Mouse (Mus musculus): Measurements from ENCODE around the gene 5031439G07Rik. TPM values are rescaled to one million over a fixed set of nuclear protein-coding genes. Genes with fewer than 3 reads are reported as not detected.

Gene 5031439G07Rik
- polyA plus RNA-seq, 1 experiment from 2014 or later: 39.3 TPM

- H3K27me3 ChIP-seq: 0 out of 2 replicates have a peak, but pooled peaks cover 3% of the 10 kb centered on the region
- H3K27ac ChIP-seq (replicated peaks): no peak overlapping the region
- 71% methylated on average over 11 of the region's 11 CpGs for WGBS
- peaks cover 17% of the 10 kb centered on the region for H3K4me1 ChIP-seq (replicated peaks)
- no peaks in the 10 kb centered on the region for H3K36me3 ChIP-seq
- no peak for ATAC-seq (ENCODE audit: low FRiP score, low read depth)
- no peak overlapping the region for H3K4me2 ChIP-seq
- no peak overlapping the region for H3K9ac ChIP-seq
- no peak overlapping the region for H3K4me3 ChIP-seq
- no peaks in the 10 kb centered on the region for H3K9me3 ChIP-seq
Observed at GRCm38 (mm10) chr15:85015771-85016170, 27.4 kb upstream of the 5031439G07Rik start.

- H3K9me3 ChIP-seq: no peaks in the 10 kb centered on the region
- H3K4me1 ChIP-seq (replicated peaks): peaks cover 17% of the 10 kb centered on the region
- H3K9ac ChIP-seq: no peak overlapping the region
- no peak overlapping the region for H3K4me2 ChIP-seq
- WGBS: 54% methylated on average over 2 of the region's 2 CpGs
- H3K27ac ChIP-seq (replicated peaks): no peak overlapping the region
- no peak overlapping the region for H3K4me3 ChIP-seq
- H3K27me3 ChIP-seq: 0 out of 2 replicates have a peak, but pooled peaks cover 3% of the 10 kb centered on the region
- no peak for ATAC-seq (ENCODE audit: low FRiP score, low read depth)
- H3K36me3 ChIP-seq: no peaks in the 10 kb centered on the region
Observed at GRCm38 (mm10) chr15:85012662-85013054, 24.3 kb upstream of the 5031439G07Rik start.

GRCm38 (mm10) chr15:85011895-85012661 is 23.7 kb upstream of the 5031439G07Rik start:
- no peaks in the 10 kb centered on the region for H3K9me3 ChIP-seq
- peaks cover 14% of the 10 kb centered on the region for H3K4me1 ChIP-seq (replicated peaks)
- 0 out of 2 replicates have a peak, but pooled peaks cover 3% of the 10 kb centered on the region for H3K27me3 ChIP-seq
- H3K4me3 ChIP-seq: no peak overlapping the region
- no peak overlapping the region for H3K9ac ChIP-seq
- H3K27ac ChIP-seq (replicated peaks): no peak overlapping the region
- H3K36me3 ChIP-seq: no peaks in the 10 kb centered on the region
- ATAC-seq (ENCODE audit: low FRiP score, low read depth): no peak
- 32% methylated on average over 19 of the region's 19 CpGs for WGBS
- no peak overlapping the region for H3K4me2 ChIP-seq

- H3K4me3 ChIP-seq: no peak overlapping the region
- H3K9me3 ChIP-seq: no peaks in the 10 kb centered on the region
- H3K4me2 ChIP-seq: no peak overlapping the region
- no peaks in the 10 kb centered on the region for H3K27me3 ChIP-seq
- no peak for ATAC-seq (ENCODE audit: low FRiP score, low read depth)
- H3K4me1 ChIP-seq (replicated peaks): peaks cover 7% of the 10 kb centered on the region; the same call in 1 of the 2 replicates
- H3K27ac ChIP-seq (replicated peaks): no peak overlapping the region
- H3K36me3 ChIP-seq: no peaks in the 10 kb centered on the region
- WGBS: 83% methylated on average over 8 of the region's 8 CpGs
- no peak overlapping the region for H3K9ac ChIP-seq
Observed at GRCm38 (mm10) chr15:85009666-85010065, 21.3 kb upstream of the 5031439G07Rik start.

GRCm38 (mm10) chr15:85000984-85001982 is 12.9 kb upstream of the 5031439G07Rik start:
- 19% methylated on average over 29 of the region's 29 CpGs for WGBS
- no peaks in the 10 kb centered on the region for H3K36me3 ChIP-seq
- no peaks in the 10 kb centered on the region for H3K9me3 ChIP-seq
- ATAC-seq (ENCODE audit: low FRiP score, low read depth): no peak; the same call in 1 of the 2 replicates
- H3K27ac ChIP-seq (replicated peaks): no peak overlapping the region
- H3K9ac ChIP-seq: no peak overlapping the region
- H3K4me1 ChIP-seq (replicated peaks): no peaks in the 10 kb centered on the region
- H3K27me3 ChIP-seq: no peaks in the 10 kb centered on the region
- no peak overlapping the region for H3K4me3 ChIP-seq
- H3K4me2 ChIP-seq: no peak overlapping the region

- Histone ChIP-seq H3K9me3 (no peaks in the 10 kb centered on the region), H3K27ac (replicated peaks) (no peak overlapping the region), H3K27me3 (no peaks in the 10 kb centered on the region), H3K4me1 (replicated peaks) (no peaks in the 10 kb centered on the region), H3K4me2 (no peak overlapping the region), H3K9ac (no peak overlapping the region), H3K36me3 (no peaks in the 10 kb centered on the region), H3K4me3 (no peak overlapping the region)
- 56% methylated on average over 7 of the region's 7 CpGs for WGBS
- no peak for ATAC-seq (ENCODE audit: low FRiP score, low read depth)
Observed at GRCm38 (mm10) chr15:84999911-85000310, 11.6 kb upstream of the 5031439G07Rik start.

- WGBS: 79% methylated on average over 14 of the region's 14 CpGs
- H3K9ac ChIP-seq: no peak overlapping the region
- no peak overlapping the region for H3K4me2 ChIP-seq
- ATAC-seq (ENCODE audit: low FRiP score, low read depth): no peak
- no peak overlapping the region for H3K4me3 ChIP-seq
- H3K27me3 ChIP-seq: no peaks in the 10 kb centered on the region
- H3K4me1 ChIP-seq (replicated peaks): no peaks in the 10 kb centered on the region
- H3K27ac ChIP-seq (replicated peaks): no peak overlapping the region
- H3K36me3 ChIP-seq: no peaks in the 10 kb centered on the region
- H3K9me3 ChIP-seq: no peaks in the 10 kb centered on the region
Observed at GRCm38 (mm10) chr15:84997768-84998454, 9.6 kb upstream of the 5031439G07Rik start.

- H3K9ac ChIP-seq: no peak overlapping the region
- no peaks in the 10 kb centered on the region for H3K9me3 ChIP-seq
- no peaks in the 10 kb centered on the region for H3K4me1 ChIP-seq (replicated peaks)
- no peak overlapping the region for H3K4me2 ChIP-seq
- no peaks in the 10 kb centered on the region for H3K36me3 ChIP-seq
- no peak overlapping the region for H3K4me3 ChIP-seq
- no peaks in the 10 kb centered on the region for H3K27me3 ChIP-seq
- ATAC-seq (ENCODE audit: low FRiP score, low read depth): no peak
- WGBS: 13% methylated on average over 1 of the region's 1 CpGs
- no peak overlapping the region for H3K27ac ChIP-seq (replicated peaks)
Observed at GRCm38 (mm10) chr15:84995967-84996366, 7.6 kb upstream of the 5031439G07Rik start.

- Histone ChIP-seq H3K9me3 (no peaks in the 10 kb centered on the region), H3K9ac (no peak overlapping the region), H3K4me3 (no peak overlapping the region), H3K27ac (replicated peaks) (no peak overlapping the region), H3K4me1 (replicated peaks) (no peaks in the 10 kb centered on the region), H3K36me3 (no peaks in the 10 kb centered on the region), H3K27me3 (no peaks in the 10 kb centered on the region), H3K4me2 (no peak overlapping the region)
- 63% methylated on average over 6 of the region's 6 CpGs for WGBS
- ATAC-seq (ENCODE audit: low FRiP score, low read depth): no peak
Observed at GRCm38 (mm10) chr15:84995041-84995440, 6.7 kb upstream of the 5031439G07Rik start.

GRCm38 (mm10) chr15:84994498-84994897 is 6.1 kb upstream of the 5031439G07Rik start:
- no peaks in the 10 kb centered on the region for H3K27me3 ChIP-seq
- no peaks in the 10 kb centered on the region for H3K9me3 ChIP-seq
- H3K4me2 ChIP-seq: no peak overlapping the region
- 39% methylated on average over 6 of the region's 6 CpGs for WGBS
- no peak overlapping the region for H3K9ac ChIP-seq
- no peak overlapping the region for H3K27ac ChIP-seq (replicated peaks)
- peaks cover 3% of the 10 kb centered on the region for H3K4me1 ChIP-seq (replicated peaks)
- no peak for ATAC-seq (ENCODE audit: low FRiP score, low read depth)
- H3K36me3 ChIP-seq: no peaks in the 10 kb centered on the region
- H3K4me3 ChIP-seq: no peak overlapping the region

- no peak overlapping the region for H3K27ac ChIP-seq (replicated peaks)
- no peak overlapping the region for H3K4me2 ChIP-seq
- H3K36me3 ChIP-seq: no peaks in the 10 kb centered on the region
- H3K4me3 ChIP-seq: no peak overlapping the region
- WGBS: 41% methylated on average over 7 of the region's 7 CpGs
- H3K9me3 ChIP-seq: no peaks in the 10 kb centered on the region
- peaks cover 35% of the 10 kb centered on the region for H3K4me1 ChIP-seq (replicated peaks)
- H3K9ac ChIP-seq: no peak overlapping the region
- ATAC-seq (ENCODE audit: low FRiP score, low read depth): no peak
- H3K27me3 ChIP-seq: no peaks in the 10 kb centered on the region
Observed at GRCm38 (mm10) chr15:84989771-84990170, 1.4 kb upstream of the 5031439G07Rik start.
